Mouse (Mus musculus) liver, embryonic 13.5 days (tissue): Measurements from ENCODE around the gene St3gal5. TPM values are rescaled to one million over a fixed set of nuclear protein-coding genes. Genes with fewer than 3 reads are reported as not detected.

ENCODE experiments used
- ATAC-seq: fragments of 200-750 bp; cut with Nextera tagmentation; 2 replicates; pipeline ENCODE4 v1.8.0; 2017; ENCODE audit warnings: low read depth, mild to moderate bottlenecking, moderate number of reproducible peaks, moderate library complexity
- DNase-seq: peaks from one replicate; pipeline ENCODE4 v3.0.0; 2022
- H3K27ac ChIP-seq: fragments of 300-500 bp; sonication (generic); 2 replicates; pipeline ENCODE4 v1.5.1; 2015; ENCODE audit warnings: moderate library complexity, mild to moderate bottlenecking, inconsistent platforms
- H3K27me3 ChIP-seq: fragments of 300-500 bp; sonication (generic); 2 replicates; pipeline ENCODE4 v1.6.1; 2015; ENCODE audit warnings: mild to moderate bottlenecking, inconsistent platforms
- H3K36me3 ChIP-seq: fragments of 300-500 bp; sonication (generic); 2 replicates; pipeline ENCODE4 v1.6.1; 2015; ENCODE audit warnings: mild to moderate bottlenecking, inconsistent platforms
- H3K4me1 ChIP-seq: fragments of 300-500 bp; sonication (generic); replicated peaks from 2 replicates; pipeline ENCODE4 v1.6.1; 2015; ENCODE audit warnings: inconsistent platforms
- H3K4me2 ChIP-seq: fragments of 300-500 bp; sonication (generic); 2 replicates; pipeline ENCODE4 v1.6.1; 2015; ENCODE audit warnings: inconsistent platforms, mild to moderate bottlenecking, moderate library complexity
- H3K4me3 ChIP-seq: fragments of 300-500 bp; sonication (generic); replicated peaks from 2 replicates; pipeline ENCODE4 v1.5.1; 2015; ENCODE audit warnings: mild to moderate bottlenecking, inconsistent platforms
- H3K9ac ChIP-seq: fragments of 300-500 bp; sonication (generic); 2 replicates; pipeline ENCODE4 v1.6.1; 2015; ENCODE audit warnings: mild to moderate bottlenecking, inconsistent platforms
- H3K9me3 ChIP-seq: fragments of 300-500 bp; sonication (generic); replicated peaks from 2 replicates; pipeline ENCODE4 v1.6.1; 2016; ENCODE audit warnings: inconsistent platforms
- WGBS: fragments of 180-500 bp; shearing (Covaris S2); methylation state at CpG from one replicate; pipeline ENCODE4 v1.1.7; 2015; ENCODE audit not compliant: insufficient replicate concordance; 5-methylcytosine and 5-hydroxymethylcytosine counted together
- polyA plus RNA-seq: library from polyadenylated mRNA; unstranded; fragments of >200 nt; fragmentation: Nextera tagmentation; extraction: Ambion mirVana; gene quantifications from 2 replicates; pipeline ENCODE4 v1.2.1, GENCODE M21; 2015

Gene St3gal5
- polyA plus RNA-seq, 1 experiment from 2014 or later: 179 TPM

DNA sequence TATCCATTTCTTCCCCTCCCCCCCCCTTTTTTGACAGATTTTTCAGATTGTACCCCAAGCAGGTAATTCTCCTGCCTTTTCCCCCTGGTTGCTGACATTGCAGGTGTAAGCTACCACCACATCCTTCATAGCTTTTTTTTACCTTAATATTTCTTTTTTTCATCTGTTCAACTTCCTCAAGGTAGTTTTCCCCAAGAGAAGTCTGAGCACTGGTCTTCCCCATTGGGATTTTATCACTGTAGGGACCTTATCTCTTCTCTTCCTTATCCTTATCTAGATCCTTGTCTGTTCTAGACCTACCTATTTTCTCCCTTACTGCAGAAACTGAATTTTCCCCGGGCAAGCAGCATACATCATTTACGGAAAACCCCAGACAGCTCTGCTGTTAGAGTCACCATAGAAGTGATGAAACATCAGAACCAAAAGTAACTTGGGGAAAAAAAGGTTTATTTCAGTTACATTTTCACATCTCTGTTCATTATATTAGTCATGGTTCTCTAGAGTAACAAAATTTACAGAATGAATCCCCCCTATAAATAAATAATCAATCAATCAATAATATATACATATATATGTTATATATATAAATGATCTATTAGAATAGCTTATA is 15.8 kb downstream of the St3gal5 start:
- H3K9ac ChIP-seq: no peak overlapping the region
- WGBS: 76% methylated on average over 2 of the region's 2 CpGs
- no peaks in the 10 kb centered on the region for H3K27me3 ChIP-seq
- no peak overlapping the region for H3K4me2 ChIP-seq
- peaks cover 95% of the 10 kb centered on the region for H3K4me1 ChIP-seq
- H3K27ac ChIP-seq: 0 out of 2 replicates have a peak overlapping the region, but pooled peaks have one; percentile 34
- peaks cover 50% of the 10 kb centered on the region for H3K36me3 ChIP-seq
- DNase-seq (no peak), ATAC-seq (no peak)
- H3K9me3 ChIP-seq: no peaks in the 10 kb centered on the region
- H3K4me3 ChIP-seq: no peak overlapping the region

DNA sequence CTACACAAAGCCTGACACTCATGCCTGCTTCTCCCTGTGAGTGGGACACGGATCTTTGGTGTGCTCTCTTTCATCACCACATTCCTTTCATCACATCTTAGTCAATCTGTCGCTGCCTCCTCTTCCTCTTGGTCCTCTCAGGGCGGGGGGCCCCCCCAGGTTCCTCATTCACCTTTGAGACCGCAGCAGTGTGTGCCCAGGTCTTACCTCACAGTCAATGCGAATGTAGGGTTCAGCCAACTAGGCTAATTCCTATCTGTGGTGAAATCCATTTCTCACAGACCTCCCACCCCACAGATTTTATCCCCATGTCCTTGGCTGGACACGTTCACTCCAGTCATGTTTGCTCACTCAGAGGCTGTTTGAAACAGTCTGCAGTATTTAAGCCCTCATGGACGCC is 17.5 kb downstream of the St3gal5 start:
- Histone ChIP-seq H3K4me2 (no peak overlapping the region), H3K27ac (no peak overlapping the region), H3K9ac (no peak overlapping the region), H3K4me1 (peaks cover 89% of the 10 kb centered on the region), H3K9me3 (no peaks in the 10 kb centered on the region), H3K4me3 (no peak overlapping the region), H3K36me3 (peaks cover 54% of the 10 kb centered on the region), H3K27me3 (no peaks in the 10 kb centered on the region)
- WGBS: 76% methylated on average over 7 of the region's 7 CpGs
- DNase-seq: no peak
- no peak for ATAC-seq

DNA sequence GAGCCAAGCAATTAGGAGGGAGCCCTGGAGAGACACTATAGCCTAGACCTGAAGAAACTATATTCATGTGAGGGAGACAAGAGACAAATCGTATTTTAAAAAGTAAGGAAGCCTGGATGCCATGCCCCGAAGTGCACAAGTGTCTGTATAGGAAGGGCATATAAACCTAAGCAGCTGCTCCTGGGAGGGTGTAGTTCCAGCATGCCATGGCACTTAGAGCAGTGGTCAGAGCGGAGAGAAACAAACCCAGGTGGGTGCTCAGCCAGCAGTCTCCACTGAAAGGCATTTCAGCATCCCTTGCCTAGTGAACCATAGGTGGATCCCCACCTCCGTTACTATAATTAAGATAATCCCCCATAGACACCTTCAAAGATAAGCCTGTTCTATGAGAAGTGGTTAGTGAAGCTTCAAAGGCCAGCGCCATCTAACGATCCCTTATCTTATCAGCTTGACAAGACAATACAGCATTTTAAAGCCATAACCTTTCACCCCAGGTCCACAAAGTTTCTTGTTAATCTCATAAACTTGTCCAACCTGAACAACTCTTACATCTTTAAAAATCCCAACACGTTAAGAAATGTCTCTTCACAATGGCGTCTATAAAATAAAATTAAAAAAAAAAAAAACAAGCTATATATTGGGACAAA is 20.1 kb downstream of the St3gal5 start:
- Histone ChIP-seq H3K36me3 (peaks cover 55% of the 10 kb centered on the region), H3K4me3 (no peak overlapping the region), H3K27ac (peak overlapping the region; percentile 21; the same call in 1 of the 2 replicates), H3K4me1 (peaks cover 88% of the 10 kb centered on the region), H3K9me3 (no peaks in the 10 kb centered on the region), H3K4me2 (no peak overlapping the region), H3K9ac (no peak overlapping the region), H3K27me3 (no peaks in the 10 kb centered on the region)
- WGBS: 57% methylated on average over 8 of the region's 8 CpGs
- no peak for DNase-seq
- ATAC-seq: no peak

DNA sequence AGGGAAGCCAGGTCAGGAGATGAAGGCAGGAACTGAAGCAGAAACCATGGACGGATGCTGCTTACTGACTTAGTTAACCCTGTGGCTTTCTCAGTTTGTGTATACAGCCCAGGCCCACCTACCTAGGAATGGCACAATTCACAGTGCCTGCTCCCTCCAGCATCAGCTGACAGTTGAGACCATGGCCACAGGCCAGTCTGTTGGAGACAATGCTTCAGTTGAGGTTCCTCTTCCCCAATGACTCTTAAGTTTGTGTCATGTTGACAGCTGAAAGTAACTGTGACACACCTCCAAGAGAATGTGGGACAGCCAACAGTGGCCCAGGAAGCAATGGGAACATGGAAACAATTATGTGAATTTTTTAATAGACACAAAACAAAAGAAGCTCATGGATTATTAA is 22.5 kb downstream of the St3gal5 start:
- no peak overlapping the region for H3K9ac ChIP-seq
- no peak overlapping the region for H3K4me3 ChIP-seq
- H3K36me3 ChIP-seq: peaks cover 50% of the 10 kb centered on the region
- no peak overlapping the region for H3K4me2 ChIP-seq
- no peaks in the 10 kb centered on the region for H3K27me3 ChIP-seq
- no peak for ATAC-seq
- H3K9me3 ChIP-seq: no peaks in the 10 kb centered on the region
- no peak for DNase-seq
- WGBS: 76% methylated on average over 1 of the region's 1 CpGs
- no peak overlapping the region for H3K27ac ChIP-seq
- H3K4me1 ChIP-seq: peaks cover 74% of the 10 kb centered on the region

DNA sequence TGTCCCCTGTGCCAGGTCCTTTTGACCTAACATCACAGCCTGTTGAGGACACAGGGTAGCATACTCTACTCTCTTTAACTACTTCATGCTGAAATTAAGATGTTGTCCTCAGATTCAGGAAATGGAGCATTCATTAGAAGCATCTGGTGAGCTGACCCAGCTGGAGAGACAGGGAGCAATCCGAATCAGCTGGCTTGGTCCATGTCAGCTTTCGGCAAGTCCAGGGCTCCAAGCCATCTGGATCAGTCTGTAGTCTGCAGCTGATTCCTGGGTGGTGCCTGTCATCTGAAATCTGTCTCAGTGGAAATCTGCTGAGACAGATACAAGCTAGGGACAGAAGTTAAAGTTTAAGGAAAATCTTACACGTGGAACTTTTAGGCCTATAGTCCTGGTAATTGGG is 23.9 kb downstream of the St3gal5 start:
- Histone ChIP-seq H3K27me3 (no peaks in the 10 kb centered on the region), H3K9me3 (no peaks in the 10 kb centered on the region), H3K4me2 (no peak overlapping the region), H3K4me3 (no peak overlapping the region), H3K36me3 (peaks cover 53% of the 10 kb centered on the region), H3K4me1 (peaks cover 70% of the 10 kb centered on the region), H3K27ac (0 out of 2 replicates have a peak overlapping the region, but pooled peaks have one; percentile 0), H3K9ac (0 out of 2 replicates have a peak overlapping the region, but pooled peaks have one; percentile 27)
- 66% methylated on average over 3 of the region's 3 CpGs for WGBS
- ATAC-seq (no peak), DNase-seq (no peak)

DNA sequence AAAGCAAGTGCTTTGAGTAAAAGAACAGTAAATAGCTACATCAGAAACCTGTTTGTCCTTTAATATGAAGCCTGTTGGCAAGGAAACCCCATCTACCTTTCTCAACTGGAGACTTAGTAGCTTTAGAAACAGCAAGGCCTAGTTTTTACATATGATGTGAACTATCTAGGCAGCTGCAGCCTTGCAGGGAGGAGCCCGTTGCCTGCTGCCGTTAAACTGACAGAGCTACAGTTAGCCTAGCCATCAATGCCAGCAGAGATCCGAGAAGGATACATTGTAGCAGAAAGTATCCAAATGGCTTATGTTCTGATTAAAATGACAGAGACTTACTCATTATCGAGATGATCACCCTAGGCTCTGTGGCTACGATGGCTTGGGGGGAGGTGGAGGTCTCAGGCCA is 25.1 kb downstream of the St3gal5 start:
- no peak for ATAC-seq
- Histone ChIP-seq H3K4me2 (no peak overlapping the region), H3K4me1 (peaks cover 58% of the 10 kb centered on the region), H3K27ac (peak overlapping the region; percentile 23), H3K9me3 (no peaks in the 10 kb centered on the region), H3K4me3 (no peak overlapping the region), H3K27me3 (no peaks in the 10 kb centered on the region), H3K36me3 (peaks cover 52% of the 10 kb centered on the region), H3K9ac (no peak overlapping the region)
- no peak for DNase-seq
- 56% methylated on average over 5 of the region's 5 CpGs for WGBS

DNA sequence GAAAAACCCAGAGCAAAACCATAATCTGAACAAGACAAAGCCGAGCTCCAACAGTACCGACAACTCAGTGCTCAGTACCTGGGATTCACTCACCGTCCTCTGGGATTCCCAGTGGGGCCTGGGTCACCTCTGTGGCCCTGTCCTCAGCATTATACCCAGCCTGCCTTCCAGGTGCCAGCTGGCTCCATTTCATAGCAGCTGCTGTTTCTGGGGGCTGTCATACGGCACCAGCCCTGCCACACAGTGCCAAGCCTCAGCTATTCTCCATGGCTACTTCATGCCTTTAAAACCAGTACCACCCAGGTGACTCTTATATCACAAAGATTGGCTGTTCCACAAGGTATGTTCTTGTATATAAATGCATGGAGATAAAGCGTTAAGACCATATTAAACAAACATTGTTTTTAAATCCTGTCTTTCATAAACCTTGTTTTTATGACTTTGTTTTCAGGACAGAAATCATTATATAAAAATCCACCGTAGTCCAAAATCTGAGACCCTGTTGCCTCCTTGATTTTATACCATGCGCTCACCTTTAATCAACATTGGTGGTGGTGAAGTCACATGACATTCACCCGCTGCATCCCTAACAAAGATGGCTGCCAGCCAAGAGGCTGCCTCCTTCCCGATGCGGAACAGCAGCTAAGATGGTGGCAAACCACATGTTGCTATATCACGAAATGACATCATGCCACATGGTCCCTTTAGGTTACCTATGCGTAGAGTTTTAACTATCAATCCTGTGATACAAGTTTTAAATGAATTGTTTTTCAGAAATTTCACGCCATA is 27.1 kb downstream of the St3gal5 start:
- Histone ChIP-seq H3K27ac (no peak overlapping the region), H3K9ac (no peak overlapping the region), H3K9me3 (no peaks in the 10 kb centered on the region), H3K4me1 (peaks cover 44% of the 10 kb centered on the region), H3K4me2 (no peak overlapping the region), H3K4me3 (no peak overlapping the region), H3K27me3 (no peaks in the 10 kb centered on the region), H3K36me3 (peaks cover 63% of the 10 kb centered on the region)
- DNase-seq: no peak
- no peak for ATAC-seq
- WGBS: 94% methylated on average over 13 of the region's 13 CpGs

DNA sequence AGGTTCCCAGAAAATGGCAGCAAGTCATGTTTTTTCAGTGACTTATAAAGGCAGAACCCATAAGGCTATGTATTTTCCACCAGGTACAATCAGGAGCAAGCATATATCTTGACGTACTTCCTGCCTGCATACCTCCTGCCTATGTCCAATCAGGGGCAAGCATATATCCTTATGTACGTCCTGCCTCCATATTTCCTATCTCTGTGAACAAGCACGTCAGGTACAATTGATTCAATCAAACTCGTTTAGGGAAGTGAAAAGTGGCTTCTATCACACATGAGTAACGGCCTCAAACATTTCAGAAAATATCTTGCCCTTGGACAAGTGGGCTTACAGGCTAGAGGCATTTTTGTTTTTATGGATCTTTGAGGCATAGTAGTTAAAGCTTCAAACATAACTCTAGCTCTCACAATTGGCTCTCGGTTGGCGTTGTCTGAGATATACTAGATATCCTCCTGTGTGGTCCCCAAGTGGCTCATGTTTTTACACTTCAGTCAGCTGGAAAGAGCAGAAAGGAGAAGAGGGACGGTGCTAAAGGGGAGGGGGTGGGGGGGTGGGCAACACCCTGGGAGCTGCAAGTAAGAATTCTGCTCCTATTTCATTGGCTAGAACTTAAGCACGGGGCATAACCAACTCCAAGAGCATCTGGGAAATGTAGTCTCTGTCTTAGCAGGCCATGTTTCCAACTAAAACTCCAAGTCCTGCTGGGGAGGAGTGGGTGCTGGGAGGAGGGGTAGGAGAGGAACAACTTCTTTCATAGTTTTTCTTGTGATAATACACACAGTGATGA is 28.9 kb downstream of the St3gal5 start:
- no peak for DNase-seq
- Histone ChIP-seq H3K4me3 (no peak overlapping the region), H3K9me3 (no peaks in the 10 kb centered on the region), H3K27me3 (no peaks in the 10 kb centered on the region), H3K36me3 (peaks cover 77% of the 10 kb centered on the region), H3K4me1 (peaks cover 27% of the 10 kb centered on the region), H3K27ac (no peak overlapping the region), H3K4me2 (no peak overlapping the region), H3K9ac (no peak overlapping the region)
- no peak for ATAC-seq
- 62% methylated on average over 9 of the region's 9 CpGs for WGBS

DNA sequence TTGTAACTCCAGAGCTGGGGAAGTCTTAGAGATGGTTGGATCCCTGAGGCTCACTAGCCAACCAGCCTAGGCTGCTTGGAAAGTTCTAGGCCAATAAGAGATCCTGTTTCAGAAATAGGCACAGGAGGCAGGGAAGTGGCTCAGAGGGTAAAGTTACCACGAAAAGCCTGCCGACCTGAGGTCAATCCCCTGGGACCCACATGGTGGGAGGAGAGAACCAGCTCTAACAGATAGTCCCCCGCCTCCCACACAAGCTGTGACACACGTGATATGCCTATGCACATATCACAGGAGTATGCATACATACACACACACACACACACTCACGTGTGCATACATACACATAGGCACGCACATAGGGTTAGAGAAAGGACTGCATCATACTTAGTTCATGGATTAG is 32.7 kb downstream of the St3gal5 start:
- Histone ChIP-seq H3K4me2 (no peak overlapping the region), H3K36me3 (peaks cover 97% of the 10 kb centered on the region), H3K27me3 (no peaks in the 10 kb centered on the region), H3K4me1 (peaks cover 45% of the 10 kb centered on the region), H3K9me3 (no peaks in the 10 kb centered on the region), H3K27ac (no peak overlapping the region), H3K4me3 (no peak overlapping the region), H3K9ac (no peak overlapping the region)
- 85% methylated on average over 6 of the region's 6 CpGs for WGBS
- DNase-seq: no peak
- ATAC-seq: no peak

DNA sequence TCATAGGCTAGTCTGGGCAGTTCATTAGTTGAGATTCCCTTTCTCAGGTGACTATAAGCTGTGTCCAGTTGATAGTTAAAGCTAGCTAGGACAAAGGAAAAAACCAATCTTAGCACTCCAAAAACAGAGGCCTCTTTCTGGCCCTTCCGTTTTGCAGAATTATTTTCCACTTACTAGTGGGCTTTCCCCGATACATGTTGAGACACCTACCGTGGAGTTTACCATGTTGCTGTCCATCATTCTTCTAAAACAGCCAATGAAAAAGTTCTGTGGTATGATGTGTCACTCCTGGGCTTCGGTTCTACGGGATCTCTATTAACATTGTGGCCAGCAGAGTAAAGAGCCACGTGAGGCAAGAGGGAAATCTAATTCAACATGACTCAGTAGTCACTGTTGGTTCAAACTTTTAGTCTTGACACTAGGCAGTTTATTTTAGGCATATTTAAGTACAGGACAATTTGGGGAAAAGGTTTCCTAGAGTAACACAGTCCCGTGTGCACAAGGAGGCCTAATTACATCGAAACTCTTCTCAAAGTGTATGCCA is 35.4 kb downstream of the St3gal5 start:
- H3K9ac ChIP-seq: no peak overlapping the region
- H3K4me1 ChIP-seq: peaks cover 55% of the 10 kb centered on the region
- H3K9me3 ChIP-seq: no peaks in the 10 kb centered on the region
- no peak overlapping the region for H3K4me3 ChIP-seq
- 90% methylated on average over 8 of the region's 8 CpGs for WGBS
- ATAC-seq (no peak), DNase-seq (no peak)
- H3K27me3 ChIP-seq: no peaks in the 10 kb centered on the region
- peaks cover 98% of the 10 kb centered on the region for H3K36me3 ChIP-seq
- no peak overlapping the region for H3K4me2 ChIP-seq
- H3K27ac ChIP-seq: peak overlapping the region; percentile 91
